Mouse (Mus musculus) heart, postnatal 25 days (tissue): ENCODE results near the gene Cd300lb. TPM values are rescaled to one million over a fixed set of nuclear protein-coding genes. Genes with fewer than 3 reads are reported as not detected.

Experiments
- DNase-seq: peaks from one replicate; pipeline ENCODE4 v3.0.0; 2022; ENCODE audit warnings: low spot score
- intact Hi-C: fragments of 180-260 bp; cut with DNase I; formaldehyde crosslinking; loops from one replicate; pipeline ENCODE4 v1.15.1; 2025
- total RNA-seq, 2 experiments: library from RNA; stranded (reverse); gene quantifications; 2 replicates each; pipeline ENCODE4 v1.2.3; 2021

Gene Cd300lb
- total RNA-seq, 2 experiments from 2014 or later = 1.0 to 1.2 TPM

- intact Hi-C loops = loop anchor here (2.0 kb wide), 1 partner anchor 24 kb away; no protein-coding TSS in a partner anchor
- no peak for DNase-seq
Measured at GRCm38 (mm10) chr11:114884380-114885100, 49.6 kb downstream of the Cd300lb start.

DNA sequence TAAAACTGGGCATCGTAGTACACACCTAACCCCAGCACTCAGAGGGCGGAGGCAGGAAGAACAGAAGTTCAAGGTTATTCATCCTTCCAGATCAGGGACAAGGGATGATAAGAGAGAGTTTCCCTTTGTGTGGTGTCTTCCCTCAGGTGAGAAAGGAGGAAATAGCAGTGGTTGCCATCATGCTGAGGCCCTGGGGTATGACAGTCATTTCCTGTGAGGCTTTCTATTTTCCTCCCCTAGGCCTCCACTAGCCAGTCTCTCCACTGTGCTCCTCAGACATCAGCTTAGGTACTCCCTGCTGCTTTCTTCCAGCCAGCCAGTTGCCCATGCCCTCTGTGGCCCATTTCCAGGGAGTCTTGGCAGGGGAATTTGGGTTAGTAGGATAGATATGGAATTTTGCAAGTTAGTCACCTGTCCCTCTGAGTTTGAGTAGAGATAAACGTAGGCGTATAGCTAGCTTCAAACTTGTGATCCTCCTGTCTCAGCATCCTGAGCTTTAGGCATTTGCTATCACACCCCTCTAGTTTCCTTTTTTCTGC lies 50.9 kb downstream of the Cd300lb start:
- intact Hi-C loops = no loop called here
- no peak for DNase-seq

DNA sequence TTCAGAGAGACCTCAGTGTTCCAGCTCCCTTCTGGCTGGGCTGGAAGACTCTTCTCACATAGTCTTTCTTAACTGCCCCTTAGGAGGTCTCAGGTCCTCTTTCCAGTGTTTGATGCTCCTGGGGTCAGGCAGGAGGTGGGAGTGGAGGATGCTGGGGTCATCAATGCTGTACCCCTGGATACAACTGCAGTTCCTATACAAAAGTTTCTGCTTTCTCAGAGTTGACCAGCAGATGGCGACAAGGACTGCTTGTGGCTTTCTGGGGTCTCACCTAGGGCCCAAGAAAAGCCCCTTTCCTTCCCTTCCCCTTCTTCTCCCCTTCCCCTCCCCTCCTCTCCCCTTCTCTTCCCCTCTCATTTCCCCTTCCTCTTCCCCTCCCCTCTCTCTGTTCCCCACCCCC lies 53.6 kb downstream of the Cd300lb start:
- no peak for DNase-seq
- intact Hi-C loops = no loop called here

- intact Hi-C loops = no loop called here
- DNase-seq = no peak
Measured at GRCm38 (mm10) chr11:114880185-114880584, 54.0 kb downstream of the Cd300lb start.

DNA sequence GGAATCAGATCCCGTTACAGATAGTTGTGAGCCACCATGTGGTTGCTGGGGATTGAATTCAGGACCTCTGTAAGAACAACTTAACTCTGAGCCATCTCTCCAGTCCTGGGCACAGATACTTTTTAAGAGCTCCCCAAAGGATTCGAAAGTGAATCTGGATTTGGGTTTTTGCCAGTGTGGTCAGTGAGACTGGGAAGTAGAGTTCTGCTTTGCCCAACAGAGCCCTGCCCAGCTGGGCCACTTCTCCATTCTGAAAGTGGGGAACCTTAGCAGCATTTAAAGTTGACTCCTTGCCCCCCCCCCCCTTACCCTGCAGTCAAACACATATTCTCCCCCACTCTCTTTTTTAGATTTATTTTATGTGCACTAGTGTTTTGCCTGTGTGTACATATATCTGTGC lies 54.5 kb downstream of the Cd300lb start:
- intact Hi-C loops = no loop called here

GRCm38 (mm10) chr11:114877145-114877544 lies 57.0 kb downstream of the Cd300lb start:
- DNase-seq = no peak
- intact Hi-C loops = loop anchor here (1.0 kb wide), 1 partner anchor 65 kb away; no protein-coding TSS in a partner anchor

More for the DNA sequence above, 54.5 kb downstream of the Cd300lb start:
- no peak for DNase-seq

DNA sequence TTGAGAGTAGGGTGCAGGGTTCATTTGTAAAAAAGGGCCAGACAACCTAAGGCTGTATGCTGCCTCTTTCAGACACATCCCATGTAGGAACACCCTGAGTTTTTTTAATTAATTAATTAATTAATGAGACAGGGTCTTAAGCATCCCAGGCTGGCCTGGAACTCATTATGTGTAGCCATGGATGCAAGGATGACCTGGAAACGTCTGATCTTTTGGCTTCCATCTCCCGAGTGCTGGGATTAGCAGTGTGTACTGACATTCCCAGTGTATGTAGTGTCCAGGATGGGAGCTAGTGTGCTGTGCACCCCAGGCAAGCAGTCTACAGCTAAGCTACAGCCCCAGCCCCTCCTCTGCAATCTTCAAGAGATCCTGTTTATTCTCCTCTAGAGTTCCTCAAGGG lies 57.6 kb downstream of the Cd300lb start:
- intact Hi-C loops = loop anchor here (1.0 kb wide), 1 partner anchor 64 kb away; no protein-coding TSS in a partner anchor
- DNase-seq = no peak

- intact Hi-C loops = no loop called here
- DNase-seq = no peak
Measured at GRCm38 (mm10) chr11:114876176-114876575, 58.0 kb downstream of the Cd300lb start.

DNA sequence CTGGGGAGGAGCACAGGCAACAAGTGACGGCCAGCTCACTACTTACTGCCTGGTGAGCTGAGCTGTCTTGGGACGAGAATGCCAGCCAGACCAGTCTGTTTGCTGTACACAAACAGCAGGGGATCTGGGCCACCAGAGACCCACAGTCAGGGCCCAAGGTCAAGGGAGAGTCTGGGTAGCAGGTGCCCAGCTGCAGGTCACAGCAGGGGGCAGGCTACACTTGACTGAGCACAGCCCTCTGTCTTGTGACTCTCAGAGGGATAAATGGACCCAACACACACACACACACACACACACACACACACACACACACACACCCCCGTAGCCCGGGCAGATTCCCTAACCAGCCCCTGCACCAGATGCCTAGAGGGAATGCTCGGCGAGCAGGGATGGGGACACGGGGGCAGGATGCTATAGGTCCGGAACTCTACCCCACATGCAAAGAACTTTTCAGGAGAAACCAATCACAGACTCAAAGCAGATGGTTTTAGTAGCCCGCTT lies 58.8 kb downstream of the Cd300lb start:
- intact Hi-C loops = no loop called here
- no peak for DNase-seq

- DNase-seq = no peak
- intact Hi-C loops = no loop called here
Measured at GRCm38 (mm10) chr11:114874226-114875145, 59.7 kb downstream of the Cd300lb start.

- intact Hi-C loops = no loop called here
- DNase-seq = no peak
Measured at GRCm38 (mm10) chr11:114873022-114873817, 61.0 kb downstream of the Cd300lb start.

Other genes starting within 250 kb of the Cd300lb start
- under 1 TPM; 0.13 to 0.25 TPM for gene Dnaic2, start 207.0 kb downstream of the Cd300lb start, total RNA-seq
- under 1 TPM; 0.13 to 0.25 TPM for gene Kif19a, start 169.0 kb downstream of the Cd300lb start, total RNA-seq
- not detected for gene Btbd17, start 138.4 kb downstream of the Cd300lb start, total RNA-seq
- gene Gpr142, start 135.5 kb downstream of the Cd300lb start, total RNA-seq = not detected
- 1 to 10 TPM; 6.4 to 9.7 TPM for gene Gprc5c, start 83.2 kb downstream of the Cd300lb start, total RNA-seq
- under 1 TPM; 0.81 to 0.99 TPM for gene Cd300a, start 44.3 kb downstream of the Cd300lb start, total RNA-seq
- gene Cd300c, start 34.8 kb upstream of the Cd300lb start, total RNA-seq = not detected
- gene Cd300ld, start 55.5 kb upstream of the Cd300lb start, total RNA-seq = 1 to 10 TPM; 1.1 to 1.2 TPM
- 1 to 10 TPM; 1.4 to 2.2 TPM for gene Cd300c2, start 67.5 kb upstream of the Cd300lb start, total RNA-seq
- gene Cd300ld2, start 81.8 kb upstream of the Cd300lb start, total RNA-seq = not detected
- under 1 TPM in 1 of 2 experiments, not detected in 1; 0.50 TPM for gene Cd300ld4, start 92.6 kb upstream of the Cd300lb start, total RNA-seq
- 1 to 10 TPM; 1.2 to 1.9 TPM for gene Cd300ld5, start 103.4 kb upstream of the Cd300lb start, total RNA-seq
- gene Cd300ld3, start 114.0 kb upstream of the Cd300lb start, total RNA-seq = 1 to 10 TPM; 9.0 to 9.7 TPM
- gene Cd300e, start 127.8 kb upstream of the Cd300lb start, total RNA-seq = under 1 TPM; 0.28 to 0.42 TPM
- gene Rab37, start 157.0 kb upstream of the Cd300lb start, total RNA-seq = under 1 TPM; 0.67 to 0.75 TPM
- under 1 TPM in 1 of 2 experiments, not detected in 1; 0.28 TPM for gene Cd300lf, start 199.6 kb upstream of the Cd300lb start, total RNA-seq
- 10 to 100 TPM; 10.1 to 12.9 TPM for gene Slc9a3r1, start 229.0 kb upstream of the Cd300lb start, total RNA-seq